Comparison of ENCODE assay signal across 20 mouse cellular contexts in the genomic region with DNA sequence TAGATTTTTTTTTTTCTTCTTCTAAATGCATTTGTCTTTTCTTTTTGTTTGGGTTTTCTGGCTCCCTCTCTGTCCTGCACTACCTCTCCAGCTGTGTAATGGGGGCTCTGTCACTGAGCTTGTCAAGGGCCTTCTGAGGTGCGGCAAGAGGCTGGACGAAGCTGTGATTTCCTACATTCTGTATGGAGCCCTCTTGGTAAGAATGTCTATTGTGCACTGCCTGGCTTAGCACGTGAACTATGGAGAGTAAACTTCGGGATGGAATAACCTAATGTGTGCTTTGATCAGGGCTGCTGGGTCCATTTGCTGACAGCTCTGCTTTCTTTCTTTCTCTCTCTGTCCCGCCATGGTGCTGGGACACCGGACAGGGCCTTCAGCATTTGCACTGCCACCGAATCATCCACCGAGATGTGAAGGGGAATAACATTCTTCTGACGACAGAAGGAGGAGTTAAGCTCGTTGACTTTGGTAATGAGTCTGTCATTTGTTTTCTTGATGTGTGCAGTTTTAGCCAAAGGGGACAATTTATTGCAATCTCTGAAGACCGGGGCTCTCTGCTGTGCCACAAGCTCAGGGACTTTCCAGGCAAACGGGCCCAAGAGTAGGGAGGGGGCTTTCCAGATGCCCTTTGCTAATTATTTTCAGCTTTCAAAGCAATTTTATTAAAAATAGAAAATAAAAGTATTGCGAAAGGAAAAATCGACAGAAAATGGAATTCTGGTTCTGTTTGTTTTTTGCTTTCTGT.
DNase-seq lines count a peak whose midpoint lies in the region; ATAC-seq and TF ChIP-seq lines count a peak whose summit lies in the region.
"Had no signal": no experiment of that assay in that cellular context is flagged by ENCODE, and none has a peak within 500 bp of the region (broad histone marks: within the 10 kb centered on the region; RNA-seq: fewer than 3 reads in every experiment).

No protein-coding gene starts in this region.

- no peak for DNase-seq in hindbrain, postnatal 0 days (ENCODE audit: low spot score)
- DNase-seq in thymus, postnatal 10 days (ENCODE audit: low spot score in 2 of 2) = no peak
- DNase-seq in c-Kit-positive CD71-positive TER-119-positive erythroid progenitor cells, embryonic 14.5 days (ENCODE audit: low spot score) = no peak
- no peak for DNase-seq in liver
- DNase-seq: adrenal gland, adult 2 months; cerebellum, adult 9-11 months; forebrain, postnatal 0 days; heart, adult 18-20 months; heart, postnatal 36 days; kidney, postnatal 4 days; liver, embryonic 13.5 days; lung, embryonic 14.5 days; lung, postnatal 36 days had no signal

- ATAC-seq in hindbrain, embryonic 13.5 days (ENCODE audit: low FRiP score) = peak; percentile 43; the same call in 1 of the 2 replicates
- no peak for ATAC-seq in hindbrain, postnatal 0 days
- peak; percentile 97 for ATAC-seq in CD4-positive, CD25-positive, alpha-beta regulatory T cell, adult 4 months
- 0 out of 2 replicates have a peak, but pooled peaks have one; percentile 15 for ATAC-seq in hindbrain, embryonic 15.5 days (ENCODE audit: low FRiP score, low read depth)
- ATAC-seq in midbrain, embryonic 15.5 days (replicated peaks) = peak; percentile 44; the same call in 1 of the 2 replicates
- ATAC-seq: forebrain, postnatal 0 days; intestine, postnatal 0 days had no signal

- no peak overlapping the region for H3K9ac ChIP-seq in hindbrain, embryonic 13.5 days
- no peak overlapping the region for H3K9ac ChIP-seq in hindbrain, postnatal 0 days (replicated peaks; ENCODE audit: low read length)
- no peak overlapping the region for H3K9ac ChIP-seq in hindbrain, embryonic 15.5 days
- H3K9ac ChIP-seq in midbrain, embryonic 15.5 days = no peak overlapping the region
- H3K9ac ChIP-seq: forebrain, postnatal 0 days; kidney, embryonic 15.5 days; limb, embryonic 12.5 days; liver, embryonic 13.5 days; lung, embryonic 14.5 days had no signal

- no peaks in the 10 kb centered on the region for H3K9me3 ChIP-seq in hindbrain, embryonic 13.5 days
- no peaks in the 10 kb centered on the region for H3K9me3 ChIP-seq in hindbrain, postnatal 0 days (ENCODE audit: low read length)
- no peaks in the 10 kb centered on the region for H3K9me3 ChIP-seq in hindbrain, embryonic 15.5 days
- H3K9me3 ChIP-seq in midbrain, embryonic 15.5 days = no peaks in the 10 kb centered on the region
- H3K9me3 ChIP-seq: kidney, embryonic 15.5 days; limb, embryonic 12.5 days; liver, embryonic 13.5 days had no signal

- H3K27me3 ChIP-seq in hindbrain, embryonic 13.5 days = no peaks in the 10 kb centered on the region
- no peaks in the 10 kb centered on the region for H3K27me3 ChIP-seq in hindbrain, postnatal 0 days (ENCODE audit: insufficient read depth, low read length)
- H3K27me3 ChIP-seq in hindbrain, embryonic 15.5 days = no peaks in the 10 kb centered on the region
- no peaks in the 10 kb centered on the region for H3K27me3 ChIP-seq in midbrain, embryonic 15.5 days (replicated peaks)
- H3K27me3 ChIP-seq: limb, embryonic 12.5 days; liver, embryonic 13.5 days had no signal

- WGBS in hindbrain, embryonic 13.5 days = 35% methylated on average over 14 of the region's 14 CpGs
- 37% methylated on average over 14 of the region's 14 CpGs for WGBS in hindbrain, postnatal 0 days
- 34% methylated on average over 14 of the region's 14 CpGs for WGBS in hindbrain, embryonic 15.5 days
- 33% methylated on average over 14 of the region's 14 CpGs for WGBS in midbrain, embryonic 15.5 days

- no peak overlapping the region for H3K4me3 ChIP-seq in hindbrain, embryonic 13.5 days
- no peak overlapping the region for H3K4me3 ChIP-seq in hindbrain, postnatal 0 days (ENCODE audit: low read length)
- no peak overlapping the region for H3K4me3 ChIP-seq in hindbrain, embryonic 15.5 days
- H3K4me3 ChIP-seq in midbrain, embryonic 15.5 days = no peak overlapping the region
- H3K4me3 ChIP-seq: kidney, embryonic 15.5 days; limb, embryonic 12.5 days; liver, embryonic 13.5 days had no signal

- TF ChIP-seq CTCF in hindbrain, postnatal 0 days (IDR thresholded peaks at IDR 0.05; ENCODE audit: low read depth) = no peak

- H3K4me2 ChIP-seq in hindbrain, embryonic 13.5 days = no peak overlapping the region
- no peak overlapping the region for H3K4me2 ChIP-seq in hindbrain, postnatal 0 days (ENCODE audit: low read depth, low read length)
- H3K4me2 ChIP-seq in hindbrain, embryonic 15.5 days = no peak overlapping the region
- H3K4me2 ChIP-seq in midbrain, embryonic 15.5 days = no peak overlapping the region
- H3K4me2 ChIP-seq: kidney, embryonic 15.5 days; limb, embryonic 12.5 days; liver, embryonic 13.5 days; lung, embryonic 14.5 days had no signal

- H3K27ac ChIP-seq in hindbrain, embryonic 13.5 days = peak overlapping the region; percentile 73
- no peak overlapping the region for H3K27ac ChIP-seq in hindbrain, postnatal 0 days
- peak overlapping the region; percentile 45; the same call in 1 of the 2 replicates for H3K27ac ChIP-seq in hindbrain, embryonic 15.5 days (replicated peaks)
- peak overlapping the region; percentile 49 for H3K27ac ChIP-seq in midbrain, embryonic 15.5 days
- H3K27ac ChIP-seq: kidney, embryonic 15.5 days; limb, embryonic 12.5 days; liver, embryonic 13.5 days had no signal

- no peaks in the 10 kb centered on the region for H3K36me3 ChIP-seq in hindbrain, embryonic 13.5 days
- H3K36me3 ChIP-seq in hindbrain, postnatal 0 days (ENCODE audit: insufficient read depth, low read length) = no peaks in the 10 kb centered on the region
- no peaks in the 10 kb centered on the region for H3K36me3 ChIP-seq in hindbrain, embryonic 15.5 days
- H3K36me3 ChIP-seq in midbrain, embryonic 15.5 days (replicated peaks) = no peaks in the 10 kb centered on the region
- H3K36me3 ChIP-seq: kidney, embryonic 15.5 days; limb, embryonic 12.5 days; liver, embryonic 13.5 days had no signal

- H3K4me1 ChIP-seq in hindbrain, embryonic 13.5 days (replicated peaks) = peaks cover 7% of the 10 kb centered on the region
- H3K4me1 ChIP-seq in hindbrain, postnatal 0 days (ENCODE audit: insufficient read depth, low read length) = no peaks in the 10 kb centered on the region
- peaks cover 7% of the 10 kb centered on the region; the same call in 1 of the 2 replicates for H3K4me1 ChIP-seq in hindbrain, embryonic 15.5 days (replicated peaks)
- peaks cover 10% of the 10 kb centered on the region; the same call in 1 of the 2 replicates for H3K4me1 ChIP-seq in midbrain, embryonic 15.5 days
- H3K4me1 ChIP-seq: kidney, embryonic 15.5 days; limb, embryonic 12.5 days; liver, embryonic 13.5 days had no signal
